ENCODE assay signal across 7 mouse cellular contexts in genomic region chr11:9010853-9011339, GRCm38 (mm10). TPM values are rescaled to one million over a fixed set of nuclear protein-coding genes. Genes with fewer than 3 reads are reported as not detected.
A peak's percentile ranks its signal among the peaks of the same experiment; 100 is the strongest.
DNase-seq lines count a peak whose midpoint lies in the region; ATAC-seq and TF ChIP-seq lines count a peak whose summit lies in the region.

Gene Hus1 (minus strand): TSS chr11:9011191.

- 0 out of 2 replicates have a peak, but pooled peaks have one; percentile 21 for TF ChIP-seq POLR2A in small intestine, adult 2 months (IDR thresholded peaks at IDR 0.05; ENCODE audit: low read depth, low read length)

- DNase-seq in adrenal gland, adult 8-10 months = peak; percentile 86
- peak; percentile 94 for DNase-seq in embryo, embryonic 9.5 days (ENCODE audit: extremely low spot score)
- peak; percentile 27 for DNase-seq in gonadal fat pad, adult 2 months (ENCODE audit: low read depth)
- DNase-seq in left cerebral cortex, postnatal 4 days = peak; percentile 85

- no peaks in the 10 kb centered on the region for H3K9me3 ChIP-seq in intestine, postnatal 0 days (ENCODE audit: control insufficient read depth)
- H3K9me3 ChIP-seq in midbrain, embryonic 12.5 days = no peaks in the 10 kb centered on the region

- TF ChIP-seq CTCF in intestine, postnatal 0 days (IDR thresholded peaks at IDR 0.05; ENCODE audit: low read depth) = peak; percentile 5; the same call in 1 of the 2 replicates
- TF ChIP-seq CTCF in small intestine, adult 2 months (IDR thresholded peaks at IDR 0.05; ENCODE audit: extremely low read depth, insufficient read length, insufficient replicate concordance, low read depth, low read length) = no peak

- ATAC-seq in intestine, postnatal 0 days = peak; percentile 97
- peak; percentile 96 for ATAC-seq in midbrain, embryonic 12.5 days (ENCODE audit: low FRiP score, low read depth)

- peaks cover 9% of the 10 kb centered on the region for H3K36me3 ChIP-seq in intestine, postnatal 0 days (ENCODE audit: control insufficient read depth, insufficient read depth)
- peaks cover 12% of the 10 kb centered on the region; the same call in 1 of the 2 replicates for H3K36me3 ChIP-seq in midbrain, embryonic 12.5 days
- H3K36me3 ChIP-seq in small intestine, adult 2 months (ENCODE audit: control insufficient read depth, insufficient read depth, low read length) = peaks cover 3% of the 10 kb centered on the region

- H3K27ac ChIP-seq in intestine, postnatal 0 days (ENCODE audit: low read depth, low read length) = peak within 1 kb of the TSS; percentile 66
- peak within 1 kb of the TSS; percentile 83 for H3K27ac ChIP-seq in midbrain, embryonic 12.5 days (replicated peaks)
- peak within 1 kb of the TSS; percentile 36 for H3K27ac ChIP-seq in small intestine, adult 2 months (ENCODE audit: insufficient read depth, low read depth, low read length)

- intact Hi-C loops in left cerebral cortex, postnatal 4 days (cut with DNase I) = no loop called here

- H3K4me1 ChIP-seq in intestine, postnatal 0 days (replicated peaks; ENCODE audit: control insufficient read depth, insufficient read depth, low read length) = no peaks in the 10 kb centered on the region
- H3K4me1 ChIP-seq in midbrain, embryonic 12.5 days = peaks cover 14% of the 10 kb centered on the region; the same call in 1 of the 2 replicates
- 0 out of 2 replicates have a peak, but pooled peaks cover 2% of the 10 kb centered on the region for H3K4me1 ChIP-seq in small intestine, adult 2 months (ENCODE audit: control insufficient read depth, insufficient read depth, insufficient read length, low read length)

- no peaks in the 10 kb centered on the region for H3K27me3 ChIP-seq in intestine, postnatal 0 days (replicated peaks; ENCODE audit: control insufficient read depth, insufficient read depth, low read length)
- H3K27me3 ChIP-seq in midbrain, embryonic 12.5 days = no peaks in the 10 kb centered on the region
- peaks cover 2% of the 10 kb centered on the region; the same call in 1 of the 2 replicates for H3K27me3 ChIP-seq in small intestine, adult 2 months (ENCODE audit: control insufficient read depth, insufficient read depth, low read length)

- H3K9ac ChIP-seq in intestine, postnatal 0 days (ENCODE audit: low read depth, low read length) = peak within 1 kb of the TSS; percentile 71
- peak within 1 kb of the TSS; percentile 79 for H3K9ac ChIP-seq in midbrain, embryonic 12.5 days (replicated peaks)

- peak within 1 kb of the TSS; percentile 73 for H3K4me3 ChIP-seq in intestine, postnatal 0 days (ENCODE audit: low read depth, low read length)
- H3K4me3 ChIP-seq in midbrain, embryonic 12.5 days = peak within 1 kb of the TSS; percentile 74
- H3K4me3 ChIP-seq in small intestine, adult 2 months (ENCODE audit: low read depth, low read length) = peak within 1 kb of the TSS; percentile 88

- H3K4me2 ChIP-seq in intestine, postnatal 0 days (replicated peaks; ENCODE audit: low read depth) = peak within 1 kb of the TSS; percentile 73
- peak within 1 kb of the TSS; percentile 73 for H3K4me2 ChIP-seq in midbrain, embryonic 12.5 days (replicated peaks)

- WGBS in intestine, postnatal 0 days = 2% methylated on average over 43 of the region's 43 CpGs
- WGBS in midbrain, embryonic 12.5 days = under 1% methylated on average over 43 of the region's 43 CpGs
- under 1% methylated on average over 43 of the region's 43 CpGs for WGBS in small intestine, adult 2 months

RNA-seq across cellular contexts. Expression of gene Hus1, which starts in this region (rescaled TPM):
- 10 to 100 TPM in 2 of 4 experiments, 1 to 10 TPM in 2; 8.7 to 13.8 (median 10.2) TPM for total RNA-seq in adrenal gland, adult 8-10 months (2022)
- 6.1 and 6.8 TPM in 2 replicates for polyA plus RNA-seq in gonadal fat pad, adult 2 months (2012; rRNA removed)
- polyA plus RNA-seq in intestine, postnatal 0 days (2015; fragmentation: Nextera tagmentation; extraction: Ambion mirVana) = 3.7 and 4.5 TPM in 2 replicates
- total RNA-seq in left cerebral cortex, postnatal 4 days (2021) = 10 to 100 TPM in 1 of 2 experiments, 1 to 10 TPM in 1; 9.4 to 10.6 TPM
- polyA plus RNA-seq in midbrain, embryonic 12.5 days (2016; fragmentation: Nextera tagmentation; extraction: Ambion mirVana) = 17.4 and 17.9 TPM in 2 replicates
- 1.7 and 1.9 TPM in 2 replicates for polyA plus RNA-seq in small intestine, adult 2 months (2012; rRNA removed)

Comparison
In these comparisons a context has a peak if more than half of its experiments do, and no peak if none do; other contexts are left out.
1. Peak in every context shown above with its lines: DNase-seq, ATAC-seq, H3K4me3 ChIP-seq and H3K27ac ChIP-seq.
2. DNase-seq: peak in every context shown above with its lines; median percentile 94 in embryo, embryonic 9.5 days; 86 in adrenal gland, adult 8-10 months; 85 in left cerebral cortex, postnatal 4 days; 27 in gonadal fat pad, adult 2 months.